Mouse (Mus musculus): ENCODE measurements around the gene Prss46. TPM values are rescaled to one million over a fixed set of nuclear protein-coding genes. Genes with fewer than 3 reads are reported as not detected.

The Prss46 gene
- polyA plus RNA-seq, 1 experiment, result 0.11 TPM

DNA sequence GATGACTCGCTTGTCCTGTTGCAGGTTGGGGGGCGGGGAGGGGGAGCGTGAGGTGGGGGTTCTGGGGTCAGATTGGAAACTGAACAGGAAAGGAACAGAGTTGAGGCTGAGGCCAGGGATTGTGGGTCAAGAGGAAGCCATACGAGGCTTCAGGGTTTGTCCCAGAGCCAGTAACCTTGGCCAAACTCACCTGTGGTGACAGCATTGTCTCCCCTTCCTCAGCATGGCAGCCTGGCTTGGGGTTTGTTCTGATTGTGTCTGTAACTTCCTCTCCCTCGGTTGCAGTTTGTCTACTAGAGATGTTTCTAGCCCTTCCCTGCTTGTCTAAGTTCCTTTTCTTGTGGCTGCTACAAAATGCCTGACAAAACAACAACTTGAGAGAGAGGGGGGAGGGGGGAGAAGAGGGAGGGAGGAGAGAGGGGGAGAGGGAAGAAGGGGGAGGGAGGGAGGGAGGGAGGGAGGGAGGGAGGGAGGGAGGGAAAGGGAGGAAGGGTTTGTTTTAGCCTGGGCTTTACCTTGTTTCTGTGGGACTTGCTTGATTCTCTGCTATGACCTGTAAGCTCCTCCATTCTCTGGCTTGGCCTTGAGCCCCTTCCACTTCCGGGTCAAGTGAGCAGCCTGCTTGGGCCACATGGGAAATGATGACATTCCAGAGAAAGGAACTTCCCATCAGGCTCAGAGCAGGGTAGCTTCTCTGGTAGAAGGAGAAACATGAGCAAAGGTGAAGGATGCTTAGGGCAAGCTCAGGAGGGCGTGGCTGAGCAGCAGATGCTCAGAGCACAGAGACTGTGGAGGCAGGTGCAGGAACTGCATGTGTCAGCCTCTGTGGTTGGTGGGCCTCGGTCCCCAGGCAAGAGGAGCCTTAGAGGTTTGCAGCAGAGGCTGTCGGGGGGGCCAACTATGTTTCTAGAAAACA lies 43.3 kb downstream of the Prss46 start:
- H3K4me2 ChIP-seq (ENCODE audit: low read depth), result no peak overlapping the region
- no peaks in the 10 kb centered on the region for H3K36me3 ChIP-seq (ENCODE audit: control insufficient read depth, insufficient read depth)
- H3K27me3 ChIP-seq (ENCODE audit: control insufficient read depth, insufficient read depth, insufficient read length), result no peaks in the 10 kb centered on the region
- no peak overlapping the region for H3ac ChIP-seq (ENCODE audit: control insufficient read depth, insufficient read length)
- TF ChIP-seq POLR2AphosphoS2 (IDR thresholded peaks at IDR 0.05; ENCODE audit: insufficient read length, low read depth) (no peak), SRF (IDR thresholded peaks at IDR 0.05; ENCODE audit: control insufficient read depth, insufficient read length, low read depth) (no peak), USF1 (IDR thresholded peaks at IDR 0.05; ENCODE audit: low read depth) (peak; percentile 36), TCF12 (IDR thresholded peaks at IDR 0.05; ENCODE audit: insufficient read depth, poor library complexity, severe bottlenecking) (no peak), MYOG (IDR thresholded peaks at IDR 0.05; ENCODE audit: control insufficient read depth in 1 of 3, insufficient read depth in 1 of 3, insufficient read length in 2 of 3, low read depth in 2 of 3) (no peak)
- no peak overlapping the region for H3K4me3 ChIP-seq
- H3K79me2 ChIP-seq (ENCODE audit: control insufficient read depth, insufficient read depth), result no peaks in the 10 kb centered on the region

DNA sequence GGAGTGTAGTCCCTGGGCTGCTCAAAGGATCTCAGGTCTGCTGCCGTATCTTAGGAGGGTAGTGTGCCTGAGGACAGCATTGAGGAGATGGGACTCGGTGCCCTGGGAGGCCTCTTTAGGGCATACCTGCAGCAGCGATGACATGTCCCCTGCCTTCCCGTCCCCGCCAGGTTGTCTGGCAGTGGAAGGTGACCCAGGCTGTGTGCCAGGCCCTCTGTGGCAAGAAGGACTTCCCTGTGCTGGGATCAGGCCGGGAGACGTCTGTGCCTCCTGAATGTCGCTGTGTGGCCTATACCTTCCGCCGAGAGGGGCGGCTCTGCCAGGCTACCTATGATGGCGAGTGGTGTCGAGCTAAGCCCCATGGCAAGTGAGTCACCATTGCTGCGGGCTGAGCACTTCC lies 44.6 kb downstream of the Prss46 start:
- Histone ChIP-seq H3ac (ENCODE audit: control insufficient read depth, insufficient read length) (no peak overlapping the region), H3K79me2 (ENCODE audit: control insufficient read depth, insufficient read depth) (no peaks in the 10 kb centered on the region), H3K36me3 (ENCODE audit: control insufficient read depth, insufficient read depth) (no peaks in the 10 kb centered on the region), H3K27me3 (ENCODE audit: control insufficient read depth, insufficient read depth, insufficient read length) (no peaks in the 10 kb centered on the region), H3K4me3 (no peak overlapping the region), H3K4me2 (ENCODE audit: low read depth) (no peak overlapping the region)
- no peak for TF ChIP-seq MYOG (IDR thresholded peaks at IDR 0.05; ENCODE audit: control insufficient read depth in 1 of 3, insufficient read depth in 1 of 3, insufficient read length in 2 of 3, low read depth in 2 of 3)
- no peak for TF ChIP-seq POLR2A (IDR thresholded peaks at IDR 0.05; ENCODE audit: insufficient read length, low read depth)
- no peak for TF ChIP-seq SRF (IDR thresholded peaks at IDR 0.05; ENCODE audit: control insufficient read depth, insufficient read length, low read depth)
- TF ChIP-seq USF1 (IDR thresholded peaks at IDR 0.05; ENCODE audit: low read depth), result no peak
- TF ChIP-seq CEBPB (IDR thresholded peaks at IDR 0.05; ENCODE audit: insufficient read depth, poor library complexity, severe bottlenecking), result no peak
- no peak for TF ChIP-seq TCF12 (IDR thresholded peaks at IDR 0.05; ENCODE audit: insufficient read depth, poor library complexity, severe bottlenecking)
- no peak for TF ChIP-seq POLR2AphosphoS2 (IDR thresholded peaks at IDR 0.05; ENCODE audit: insufficient read length, low read depth)
- TF ChIP-seq REST (IDR thresholded peaks at IDR 0.05; ENCODE audit: insufficient read depth, insufficient read length), result no peak
- no peak for TF ChIP-seq TCF3 (IDR thresholded peaks at IDR 0.05; ENCODE audit: insufficient read length, low read depth)
- no peak for TF ChIP-seq E2F4 (IDR thresholded peaks at IDR 0.05; ENCODE audit: insufficient read depth)
- no peak for TF ChIP-seq MYOD1 (IDR thresholded peaks at IDR 0.05; ENCODE audit: control insufficient read depth in 1 of 3, insufficient read length in 2 of 3, low read depth in 2 of 3)
- no peak for TF ChIP-seq MAX (IDR thresholded peaks at IDR 0.05; ENCODE audit: low read depth)

DNA sequence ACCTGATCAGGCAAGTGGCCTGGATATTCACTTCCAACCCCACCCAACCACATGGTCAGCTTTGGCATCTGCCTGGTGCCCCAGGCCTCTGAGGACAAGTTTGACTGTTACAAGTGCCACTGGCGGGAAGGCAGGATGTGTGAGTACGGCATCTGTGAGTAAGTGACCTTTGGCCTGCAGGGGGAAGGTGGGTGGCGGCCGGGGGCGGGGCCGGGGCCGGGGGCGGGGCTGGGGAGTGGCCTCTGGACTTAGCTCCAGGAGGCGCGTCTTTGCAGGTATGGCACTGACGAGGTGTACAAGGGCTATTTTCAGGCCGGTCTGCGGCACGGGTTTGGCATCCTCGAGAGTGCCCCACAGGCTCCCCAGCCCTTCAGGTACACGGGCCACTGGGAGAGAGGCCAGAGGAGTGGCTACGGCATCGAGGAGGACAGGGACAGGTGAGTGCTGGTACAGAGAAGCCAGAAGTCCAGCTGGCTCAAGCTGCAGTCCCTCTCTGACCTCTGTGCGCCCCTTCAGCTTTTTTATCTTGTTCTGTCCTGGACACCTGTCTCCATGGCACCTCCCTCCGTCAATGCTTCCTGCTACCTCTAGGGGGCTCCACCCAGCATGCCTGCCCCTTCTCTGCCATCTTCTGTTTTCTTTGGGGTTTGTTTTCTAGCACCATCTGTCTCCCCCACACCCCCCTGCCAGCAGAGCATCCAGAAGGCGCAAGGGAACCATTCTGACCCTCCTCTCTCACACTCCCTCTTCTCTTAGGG lies 45.9 kb downstream of the Prss46 start:
- TF ChIP-seq REST (IDR thresholded peaks at IDR 0.05; ENCODE audit: insufficient read depth, insufficient read length), result no peak
- H3K79me2 ChIP-seq (ENCODE audit: control insufficient read depth, insufficient read depth), result no peaks in the 10 kb centered on the region
- H3ac ChIP-seq (ENCODE audit: control insufficient read depth, insufficient read length), result no peak overlapping the region
- H3K4me3 ChIP-seq, result no peak overlapping the region
- no peaks in the 10 kb centered on the region for H3K36me3 ChIP-seq (ENCODE audit: control insufficient read depth, insufficient read depth)
- no peak overlapping the region for H3K4me2 ChIP-seq (ENCODE audit: low read depth)
- no peaks in the 10 kb centered on the region for H3K27me3 ChIP-seq (ENCODE audit: control insufficient read depth, insufficient read depth, insufficient read length)

DNA sequence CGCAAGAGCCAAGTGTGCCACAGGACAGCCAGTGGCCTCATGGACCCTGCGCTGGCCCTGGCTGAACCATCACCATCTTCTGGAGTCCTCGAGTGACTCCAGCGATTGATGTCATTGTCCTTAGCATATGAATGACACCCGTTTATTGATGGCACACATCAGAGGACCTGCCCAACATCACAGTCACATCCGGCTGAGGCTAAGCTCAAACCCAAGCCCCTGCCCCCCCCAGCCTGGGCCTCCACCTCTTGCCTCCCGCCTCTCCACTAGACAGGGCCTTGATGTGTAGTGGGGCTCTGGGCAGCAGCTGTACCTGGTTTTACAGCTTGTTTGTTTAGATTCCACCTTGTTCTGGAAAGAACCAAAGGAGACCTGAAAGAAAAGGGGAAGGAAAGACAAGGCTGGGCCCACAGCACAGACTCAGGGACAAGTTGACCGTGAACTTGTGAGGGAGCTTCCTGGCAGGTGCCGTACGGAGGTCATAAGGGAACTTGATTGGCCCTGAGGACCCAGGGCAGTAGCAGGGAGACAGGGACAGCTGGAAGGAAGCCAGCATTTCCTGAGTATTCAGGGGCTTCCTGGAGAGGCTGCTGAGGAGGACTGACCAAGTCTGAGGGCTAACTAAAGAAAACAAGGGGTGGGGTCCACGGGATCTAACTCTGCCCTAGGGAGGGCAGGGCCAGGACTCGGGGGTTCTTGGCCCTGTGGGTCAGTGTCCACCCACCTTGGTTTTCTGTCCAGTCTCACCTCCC lies 46.9 kb downstream of the Prss46 start:
- no peak overlapping the region for H3K4me3 ChIP-seq
- H3ac ChIP-seq (ENCODE audit: control insufficient read depth, insufficient read length), result no peak overlapping the region
- no peak overlapping the region for H3K4me2 ChIP-seq (ENCODE audit: low read depth)
- no peak for TF ChIP-seq MYOD1 (IDR thresholded peaks at IDR 0.05; ENCODE audit: control insufficient read depth in 1 of 3, insufficient read length in 2 of 3, low read depth in 2 of 3)
- no peak for TF ChIP-seq POLR2A (IDR thresholded peaks at IDR 0.05; ENCODE audit: insufficient read length, low read depth)
- no peak for TF ChIP-seq TCF12 (IDR thresholded peaks at IDR 0.05; ENCODE audit: insufficient read depth, poor library complexity, severe bottlenecking)
- TF ChIP-seq SRF (IDR thresholded peaks at IDR 0.05; ENCODE audit: control insufficient read depth, insufficient read length, low read depth), result no peak
- TF ChIP-seq CEBPB (IDR thresholded peaks at IDR 0.05; ENCODE audit: insufficient read depth, poor library complexity, severe bottlenecking), result no peak
- no peak for TF ChIP-seq MYOG (IDR thresholded peaks at IDR 0.05; ENCODE audit: control insufficient read depth in 1 of 3, insufficient read depth in 1 of 3, insufficient read length in 2 of 3, low read depth in 2 of 3)
- TF ChIP-seq POLR2AphosphoS2 (IDR thresholded peaks at IDR 0.05; ENCODE audit: insufficient read length, low read depth), result no peak
- no peak for TF ChIP-seq REST (IDR thresholded peaks at IDR 0.05; ENCODE audit: insufficient read depth, insufficient read length)
- no peak for TF ChIP-seq USF1 (IDR thresholded peaks at IDR 0.05; ENCODE audit: low read depth)
- TF ChIP-seq MAX (IDR thresholded peaks at IDR 0.05; ENCODE audit: low read depth), result no peak
- no peak for TF ChIP-seq E2F4 (IDR thresholded peaks at IDR 0.05; ENCODE audit: insufficient read depth)
- no peak for TF ChIP-seq TCF3 (IDR thresholded peaks at IDR 0.05; ENCODE audit: insufficient read length, low read depth)
- H3K79me2 ChIP-seq (ENCODE audit: control insufficient read depth, insufficient read depth), result no peaks in the 10 kb centered on the region
- H3K36me3 ChIP-seq (ENCODE audit: control insufficient read depth, insufficient read depth), result no peaks in the 10 kb centered on the region
- H3K27me3 ChIP-seq (ENCODE audit: control insufficient read depth, insufficient read depth, insufficient read length), result no peaks in the 10 kb centered on the region
